Mouse (Mus musculus): ENCODE measurements around the gene Gga2.

DNA sequence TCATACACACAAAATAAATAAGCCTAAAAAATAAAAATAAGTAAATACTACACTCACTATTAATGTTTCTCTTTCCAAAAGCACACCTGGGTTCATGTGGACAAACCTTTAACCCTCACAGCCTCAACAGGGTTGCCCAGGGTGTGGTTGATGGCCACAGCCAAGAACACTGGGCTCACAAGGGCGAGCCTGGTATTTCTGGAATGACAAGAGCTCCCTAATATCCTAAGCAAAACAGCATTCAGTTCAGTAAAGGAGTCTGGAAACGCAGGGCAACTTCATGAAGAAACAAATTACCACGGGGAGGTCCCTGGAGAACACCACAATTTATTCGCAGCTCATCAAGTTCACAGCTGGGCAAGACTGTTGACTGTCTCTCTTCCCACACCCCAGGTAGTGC lies 73.5 kb downstream of the Gga2 start:
- TF ChIP-seq CHD2 (IDR thresholded peaks at IDR 0.05; ENCODE audit: low read length) (no peak), ZKSCAN1 (IDR thresholded peaks at IDR 0.05; ENCODE audit: low read depth, low read length) (no peak), ELF1 (IDR thresholded peaks at IDR 0.05; ENCODE audit: low read depth, low read length) (no peak), POLR2AphosphoS2 (IDR thresholded peaks at IDR 0.05; ENCODE audit: low read length) (no peak), BHLHE40 (IDR thresholded peaks at IDR 0.05; ENCODE audit: borderline replicate concordance, low read depth, low read length) (no peak), POLR2AphosphoS5 (IDR thresholded peaks at IDR 0.05; ENCODE audit: borderline replicate concordance, low read depth, low read length) (no peak), ZC3H11A (IDR thresholded peaks at IDR 0.05; ENCODE audit: low read depth, low read length) (no peak), CTCF (IDR thresholded peaks at IDR 0.05 in 2 of 3, conservative IDR thresholded peaks at IDR 0.05 in 1 of 3; ENCODE audit: control insufficient read depth in 1 of 3, insufficient read depth in 1 of 3, low read depth in 2 of 3, low read length in 3 of 3, poor library complexity in 1 of 3, severe bottlenecking in 1 of 3) (no peak), MAX (IDR thresholded peaks at IDR 0.05; ENCODE audit: low read length) (no peak), HCFC1 (IDR thresholded peaks at IDR 0.05; ENCODE audit: low read depth, low read length) (no peak), ZMIZ1 (IDR thresholded peaks at IDR 0.05; ENCODE audit: low read depth, low read length) (no peak), POLR2A (IDR thresholded peaks at IDR 0.05; ENCODE audit: control insufficient read depth in 1 of 2, insufficient read depth in 1 of 2, low read depth in 1 of 2, low read length in 2 of 2, poor library complexity in 1 of 2) (no peak)

All from MEL (cell line).